Mouse (Mus musculus): Measurements from ENCODE around the gene Gstz1. TPM values are rescaled to one million over a fixed set of nuclear protein-coding genes. Genes with fewer than 3 reads are reported as not detected.

Gstz1 gene
- total RNA-seq, 2 experiments from 2014 or later, result 49.0 to 51.5 TPM

Other genes with a start within 250 kb of the Gstz1 start
- 10 to 100 TPM; 36.5 to 45.1 TPM for gene Cipc, start 200.1 kb upstream of the Gstz1 start, total RNA-seq (2021)
- not detected for gene Zdhhc22, start 156.7 kb upstream of the Gstz1 start, total RNA-seq (2021)
- under 1 TPM; 0.17 to 0.25 TPM for gene Tmem63c, start 125.8 kb upstream of the Gstz1 start, total RNA-seq (2021)
- under 1 TPM in 1 of 2 experiments, not detected in 1; 0.17 TPM for gene Ngb, start 44.6 kb upstream of the Gstz1 start, total RNA-seq (2021)
- gene Pomt2, start 803 bp downstream of the Gstz1 start, total RNA-seq (2021), result 10 to 100 TPM; 11.5 to 12.4 TPM
- gene Samd15, start 52.6 kb downstream of the Gstz1 start, total RNA-seq (2021), result under 1 TPM; 0.34 to 0.72 TPM
- gene Tmed8, start 53.3 kb downstream of the Gstz1 start, total RNA-seq (2021), result 1 to 10 TPM; 5.5 to 7.2 TPM
- gene Noxred1, start 91.6 kb downstream of the Gstz1 start, total RNA-seq (2021), result under 1 TPM in 1 of 2 experiments, not detected in 1; 0.36 TPM
- gene Vipas39, start 119.1 kb downstream of the Gstz1 start, total RNA-seq (2021), result 10 to 100 TPM; 33.2 to 34.0 TPM
- gene Ahsa1, start 119.3 kb downstream of the Gstz1 start, total RNA-seq (2021), result 100 to 1,000 TPM; 103 to 108 TPM
- gene Ism2, start 152.5 kb downstream of the Gstz1 start, total RNA-seq (2021), result under 1 TPM in 1 of 2 experiments, not detected in 1; 0.43 TPM
- gene Sptlc2, start 241.2 kb downstream of the Gstz1 start, total RNA-seq (2021), result 10 to 100 TPM; 51.9 to 58.9 TPM